Mouse (Mus musculus) erythroblast, embryonic 14.5 days (primary cell): ENCODE results near the gene Mzt1. TPM values are rescaled to one million over a fixed set of nuclear protein-coding genes. Genes with fewer than 3 reads are reported as not detected.

ENCODE experiments used
- H3K27me3 ChIP-seq: 2 replicates; pipeline ENCODE4 v1.6.1; 2012; ENCODE audit warnings: inconsistent platforms; ENCODE audit not compliant: control insufficient read depth
- H3K36me3 ChIP-seq: 2 replicates; pipeline ENCODE4 v1.6.1; 2012; ENCODE audit warnings: mild to moderate bottlenecking, inconsistent platforms; ENCODE audit not compliant: control insufficient read depth
- H3K4me1 ChIP-seq: 2 replicates; pipeline ENCODE4 v1.6.1; 2012; ENCODE audit warnings: inconsistent platforms; ENCODE audit not compliant: control insufficient read depth
- H3K4me3 ChIP-seq: replicated peaks from 2 replicates; pipeline ENCODE3; 2012; ENCODE audit warnings: moderate library complexity, mild to moderate bottlenecking, inconsistent platforms
- H3K9me3 ChIP-seq: 2 replicates; pipeline ENCODE4 v1.6.1; 2012; ENCODE audit warnings: low read length, inconsistent platforms, mixed read lengths; ENCODE audit not compliant: control insufficient read depth
- GATA1 ChIP-seq: IDR thresholded peaks from 2 replicates; pipeline ENCODE4 v1.6.1; 2012; ENCODE audit warnings: low read length, inconsistent platforms, mixed read lengths
- TAL1 ChIP-seq: IDR thresholded peaks from 3 replicates; pipeline ENCODE4 v1.6.1; 2012; ENCODE audit warnings: low read length, inconsistent platforms, mixed read lengths
- polyA plus RNA-seq: library from polyadenylated mRNA; stranded (reverse); fragments of >175 nt; gene quantifications from 2 replicates; pipeline ENCODE4 v1.2.3, GENCODE M21; 2012

Gene Mzt1
- polyA plus RNA-seq, 1 experiment: 2.3 TPM

DNA sequence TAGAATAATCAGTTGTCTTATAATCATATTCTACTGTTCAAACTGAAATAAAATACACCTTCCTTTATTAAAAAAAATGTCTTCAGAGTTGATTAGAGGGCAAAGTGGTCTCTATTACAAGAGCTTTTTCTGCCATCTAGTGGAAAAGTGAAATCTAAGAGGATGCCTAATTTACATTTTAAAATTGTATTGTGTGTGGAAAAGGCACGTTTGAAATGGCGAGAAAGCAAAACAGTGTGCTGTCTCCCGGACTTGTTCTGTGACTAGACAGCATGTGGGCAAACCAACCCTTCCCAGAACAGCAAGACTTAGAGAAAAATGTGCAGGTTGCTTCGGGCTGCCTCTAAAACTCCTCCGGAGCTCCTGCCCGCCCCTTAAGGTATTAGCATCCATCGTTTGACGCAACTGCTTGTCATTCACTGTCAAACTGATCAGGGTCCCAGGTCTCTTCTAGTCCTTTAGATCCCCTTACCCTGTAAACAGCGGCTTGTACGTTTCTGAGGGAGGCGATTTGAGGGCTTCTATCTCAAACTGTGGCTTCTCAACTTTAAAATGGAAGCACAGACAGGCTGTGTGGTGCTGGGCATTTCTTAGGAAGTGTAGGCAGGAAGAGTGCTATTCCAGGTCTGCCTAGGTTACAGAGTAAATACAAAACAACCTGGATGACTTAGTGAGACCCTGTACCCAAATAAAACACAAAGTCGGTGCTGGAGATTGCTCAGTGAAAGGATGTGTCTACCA is 23.4 kb downstream of the Mzt1 start:
- Histone ChIP-seq H3K4me3 (no peak overlapping the region), H3K27me3 (no peaks in the 10 kb centered on the region), H3K9me3 (peaks cover 3% of the 10 kb centered on the region), H3K4me1 (no peaks in the 10 kb centered on the region), H3K36me3 (no peaks in the 10 kb centered on the region)
- no peak for TF ChIP-seq TAL1
- TF ChIP-seq GATA1: no peak

DNA sequence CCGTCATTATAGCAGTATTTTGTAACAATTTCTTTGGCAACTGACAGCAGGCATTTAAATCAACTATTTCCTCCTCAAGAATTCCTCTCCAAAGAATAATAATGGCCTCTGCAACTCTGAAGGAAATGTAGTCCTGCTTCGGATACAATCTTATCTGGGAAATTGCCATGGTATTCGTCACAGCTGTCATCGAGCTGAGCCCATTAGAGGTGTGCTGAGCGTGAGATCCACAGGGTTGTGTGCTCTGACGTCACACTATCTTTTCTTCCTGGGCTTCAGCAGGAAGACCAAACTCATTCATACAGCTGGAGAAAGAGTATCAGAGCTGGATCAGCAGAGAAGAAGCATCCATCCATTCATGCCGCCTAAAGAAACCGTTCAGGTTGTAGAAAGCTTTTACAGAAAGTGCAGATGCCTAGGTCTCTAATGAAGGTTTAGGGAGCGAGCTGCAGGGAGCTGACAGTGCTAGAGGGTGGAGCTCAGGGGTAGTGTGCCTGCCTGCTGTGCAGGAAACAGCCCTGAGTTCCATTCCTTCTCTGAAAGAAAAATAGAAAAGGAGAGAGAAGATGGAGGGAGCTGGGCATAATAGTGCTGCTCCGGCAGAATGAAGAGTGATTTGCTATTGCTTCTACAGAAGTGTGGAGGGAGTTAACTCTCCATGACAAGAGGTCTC is 26.7 kb downstream of the Mzt1 start:
- Histone ChIP-seq H3K27me3 (no peaks in the 10 kb centered on the region), H3K4me3 (no peak overlapping the region)
- TF ChIP-seq TAL1 (no peak), GATA1 (no peak)

GRCm38 (mm10) chr14:99018691-99019090 is 27.2 kb downstream of the Mzt1 start:
- Histone ChIP-seq H3K9me3 (no peaks in the 10 kb centered on the region), H3K4me3 (no peak overlapping the region), H3K27me3 (no peaks in the 10 kb centered on the region), H3K4me1 (no peaks in the 10 kb centered on the region), H3K36me3 (no peaks in the 10 kb centered on the region)
- no peak for TF ChIP-seq TAL1
- no peak for TF ChIP-seq GATA1

More for the DNA sequence above, 26.7 kb downstream of the Mzt1 start:
- Histone ChIP-seq H3K4me1 (no peaks in the 10 kb centered on the region), H3K9me3 (no peaks in the 10 kb centered on the region), H3K36me3 (no peaks in the 10 kb centered on the region)

DNA sequence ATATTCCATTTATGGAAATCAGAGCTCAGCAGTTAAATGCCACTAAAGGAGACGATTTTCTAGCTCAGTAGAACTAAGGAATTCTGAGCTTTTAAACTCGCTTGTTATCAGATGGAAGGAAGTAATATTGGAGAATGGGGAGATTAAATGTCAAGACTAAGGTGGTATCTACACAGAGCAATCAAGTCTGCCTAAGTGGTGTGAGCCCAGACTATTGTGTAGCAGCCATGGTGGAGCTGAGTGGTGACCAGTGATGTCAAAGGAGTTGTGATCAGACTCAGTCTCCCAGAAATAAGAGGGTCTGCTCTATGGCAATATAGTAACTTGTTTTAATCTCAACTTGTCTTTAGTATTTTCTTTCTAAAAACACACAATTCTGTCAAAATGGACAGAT is 35.0 kb downstream of the Mzt1 start:
- Histone ChIP-seq H3K4me3 (no peak overlapping the region), H3K9me3 (no peaks in the 10 kb centered on the region; the same call in 1 of the 2 replicates), H3K36me3 (no peaks in the 10 kb centered on the region), H3K27me3 (no peaks in the 10 kb centered on the region), H3K4me1 (no peaks in the 10 kb centered on the region)
- no peak for TF ChIP-seq TAL1
- no peak for TF ChIP-seq GATA1

GRCm38 (mm10) chr14:99010224-99010919 is 35.6 kb downstream of the Mzt1 start:
- TF ChIP-seq TAL1 (no peak), GATA1 (no peak)
- Histone ChIP-seq H3K9me3 (no peaks in the 10 kb centered on the region; the same call in 1 of the 2 replicates), H3K4me3 (no peak overlapping the region), H3K4me1 (no peaks in the 10 kb centered on the region), H3K27me3 (no peaks in the 10 kb centered on the region), H3K36me3 (no peaks in the 10 kb centered on the region)

DNA sequence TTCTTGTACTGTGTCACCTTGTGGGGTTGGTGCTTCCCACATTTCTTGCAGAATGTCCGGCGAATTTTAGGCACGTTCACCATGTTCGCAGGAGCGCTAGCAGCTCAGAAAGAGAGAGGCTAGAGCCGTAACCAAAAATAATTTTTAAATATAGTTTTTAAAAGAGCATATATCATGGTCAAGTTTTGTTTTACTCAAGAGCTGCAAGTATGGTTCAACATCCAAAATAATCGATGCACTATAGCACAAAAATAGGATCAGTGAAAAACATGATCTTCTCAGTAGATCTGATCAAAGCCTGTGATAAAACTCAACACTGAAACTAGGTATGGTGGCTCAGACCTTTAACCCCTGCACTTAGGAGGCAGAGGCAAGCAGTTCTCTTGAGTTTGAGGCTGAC is 51.7 kb downstream of the Mzt1 start, which contains the start of gene Rpl36a-ps1:
TSS of gene Rpl36a-ps1 (minus strand) at position 101 of the 400 bp plus-strand sequence.
- TF ChIP-seq TAL1 (no peak), GATA1 (no peak)
- no peaks in the 10 kb centered on the region; the same call in 1 of the 2 replicates for H3K9me3 ChIP-seq
- H3K4me1 ChIP-seq: no peaks in the 10 kb centered on the region
- H3K36me3 ChIP-seq: no peaks in the 10 kb centered on the region
- no peak within 1 kb of the TSS for H3K4me3 ChIP-seq
- no peaks in the 10 kb centered on the region for H3K27me3 ChIP-seq

DNA sequence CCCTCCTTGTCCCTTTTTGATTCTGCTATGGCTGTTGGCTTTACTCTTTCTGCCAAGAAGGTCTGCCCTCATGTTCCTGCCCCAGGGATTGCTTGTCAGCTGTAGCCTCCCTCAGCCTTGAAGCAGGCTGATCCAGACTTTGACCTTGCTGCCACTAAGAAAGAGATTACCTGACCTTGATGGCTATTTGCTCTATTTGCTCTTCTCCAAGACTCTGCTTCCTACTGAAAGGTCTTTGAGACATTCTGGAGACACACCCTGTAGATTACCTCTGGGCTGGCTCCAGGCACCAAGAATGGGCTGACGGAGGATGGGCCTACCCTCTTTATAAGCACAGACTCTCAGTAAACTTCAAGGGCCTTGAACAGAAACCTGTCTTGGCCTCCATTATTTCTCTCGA is 53.5 kb downstream of the Mzt1 start:
- Histone ChIP-seq H3K4me3 (no peak overlapping the region), H3K9me3 (peaks cover 2% of the 10 kb centered on the region; the same call in 1 of the 2 replicates), H3K27me3 (no peaks in the 10 kb centered on the region), H3K4me1 (no peaks in the 10 kb centered on the region), H3K36me3 (no peaks in the 10 kb centered on the region)
- no peak for TF ChIP-seq TAL1
- no peak for TF ChIP-seq GATA1

- peaks cover 2% of the 10 kb centered on the region; the same call in 1 of the 2 replicates for H3K9me3 ChIP-seq
- H3K27me3 ChIP-seq: no peaks in the 10 kb centered on the region
- H3K4me1 ChIP-seq: no peaks in the 10 kb centered on the region
- H3K36me3 ChIP-seq: no peaks in the 10 kb centered on the region
- H3K4me3 ChIP-seq: no peak overlapping the region
- TF ChIP-seq TAL1: no peak
- TF ChIP-seq GATA1: no peak
Observed at GRCm38 (mm10) chr14:98990636-98991035, 55.3 kb downstream of the Mzt1 start.

DNA sequence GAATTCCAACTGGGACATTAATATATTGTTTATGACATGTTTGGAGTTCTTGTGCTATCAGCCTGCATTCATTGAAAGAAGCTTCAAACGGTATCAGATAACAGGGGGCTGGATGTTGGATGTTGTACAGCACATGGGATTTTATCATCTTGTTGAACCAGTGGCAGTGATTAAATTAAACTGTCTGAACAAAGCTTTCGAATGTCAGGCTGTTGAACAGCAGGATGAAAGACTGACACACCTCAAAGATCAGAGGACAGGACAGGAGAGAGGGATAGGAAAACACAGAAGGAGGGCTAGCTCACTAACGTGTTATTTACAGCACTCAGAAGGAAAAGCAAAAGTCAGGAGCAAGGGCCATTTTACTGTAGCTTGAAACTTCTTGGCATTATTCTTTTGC is 56.1 kb downstream of the Mzt1 start:
- no peaks in the 10 kb centered on the region for H3K36me3 ChIP-seq
- peaks cover 2% of the 10 kb centered on the region; the same call in 1 of the 2 replicates for H3K9me3 ChIP-seq
- H3K4me3 ChIP-seq: no peak overlapping the region
- H3K4me1 ChIP-seq: no peaks in the 10 kb centered on the region
- H3K27me3 ChIP-seq: no peaks in the 10 kb centered on the region
- TF ChIP-seq GATA1: no peak
- TF ChIP-seq TAL1: no peak

Other genes with a start within 250 kb of the Mzt1 start
- gene Rpl36a-ps1, start 51.8 kb downstream of the Mzt1 start, polyA plus RNA-seq: 0.16 TPM in 1 of 2 replicates, not detected in the other
- gene Bora, start 88 bp upstream of the Mzt1 start, polyA plus RNA-seq: 0.42 and 0.48 TPM in 2 replicates
- gene Pibf1, start 53.3 kb upstream of the Mzt1 start, polyA plus RNA-seq: 0.01 TPM in 1 of 2 replicates, not detected in the other
- gene Dis3, start 53.6 kb upstream of the Mzt1 start, polyA plus RNA-seq: 0.47 and 0.94 TPM in 2 replicates